ENCODE assay signal across 8 mouse cellular contexts in genomic region chr2:118199867-118200266, GRCm38 (mm10). TPM values are rescaled to one million over a fixed set of nuclear protein-coding genes. Genes with fewer than 3 reads are reported as not detected.
DNase-seq lines count a peak whose midpoint lies in the region; ATAC-seq lines count a peak whose summit lies in the region.

No protein-coding gene starts in this region.

- no peaks in the 10 kb centered on the region for H3K36me3 ChIP-seq in forebrain, embryonic 13.5 days (ENCODE audit: poor library complexity, severe bottlenecking)

- peaks cover 33% of the 10 kb centered on the region for H3K4me1 ChIP-seq in forebrain, embryonic 13.5 days

- no peak overlapping the region for H3K4me3 ChIP-seq in forebrain, embryonic 13.5 days

- ATAC-seq in forebrain, embryonic 13.5 days, result peak; percentile 43

- no peak overlapping the region for H3K9ac ChIP-seq in forebrain, embryonic 13.5 days

- no peaks in the 10 kb centered on the region for H3K9me3 ChIP-seq in forebrain, embryonic 13.5 days (replicated peaks)

- H3K27me3 ChIP-seq in forebrain, embryonic 13.5 days, result no peaks in the 10 kb centered on the region

- no peak overlapping the region for H3K4me2 ChIP-seq in forebrain, embryonic 13.5 days

- peak; percentile 76 for DNase-seq in MN1 (ENCODE audit: low spot score)
- DNase-seq in c-Kit-positive CD71-positive TER-119-positive erythroid progenitor cells, embryonic 14.5 days (ENCODE audit: low spot score), result peak; percentile 34
- peak; percentile 74 to 76 for DNase-seq in heart, postnatal 36 days
- DNase-seq in layer of hippocampus, adult 9-11 months, result peak; percentile 64
- DNase-seq in lung, postnatal 4 days, result peak; percentile 75 to 85
- DNase-seq in right cerebral cortex, postnatal 36 days (ENCODE audit: low spot score in 2 of 2), result peak; percentile 62
- DNase-seq in yolk sac, embryonic 10.5 days (ENCODE audit: low spot score), result peak; percentile 60

- intact Hi-C loops in heart, postnatal 36 days (cut with DNase I), result loop anchor here (1.0 kb wide), 1 partner anchor 46 kb away; no protein-coding TSS in a partner anchor

- 6% methylated on average over 5 of the region's 5 CpGs for WGBS in forebrain, embryonic 13.5 days

- no peak overlapping the region for H3K27ac ChIP-seq in forebrain, embryonic 13.5 days

RNA-seq across cellular contexts. Expression of gene Fsip1, which starts 56.9 kb away (rescaled TPM):
- 3.6 and 3.7 TPM in 2 replicates for polyA plus RNA-seq in forebrain, embryonic 13.5 days (2015; fragmentation: Nextera tagmentation; extraction: Ambion mirVana)
- not detected for total RNA-seq in heart, postnatal 36 days (2021)
